18 mouse cellular contexts compared by ENCODE assay signal in the genomic region with DNA sequence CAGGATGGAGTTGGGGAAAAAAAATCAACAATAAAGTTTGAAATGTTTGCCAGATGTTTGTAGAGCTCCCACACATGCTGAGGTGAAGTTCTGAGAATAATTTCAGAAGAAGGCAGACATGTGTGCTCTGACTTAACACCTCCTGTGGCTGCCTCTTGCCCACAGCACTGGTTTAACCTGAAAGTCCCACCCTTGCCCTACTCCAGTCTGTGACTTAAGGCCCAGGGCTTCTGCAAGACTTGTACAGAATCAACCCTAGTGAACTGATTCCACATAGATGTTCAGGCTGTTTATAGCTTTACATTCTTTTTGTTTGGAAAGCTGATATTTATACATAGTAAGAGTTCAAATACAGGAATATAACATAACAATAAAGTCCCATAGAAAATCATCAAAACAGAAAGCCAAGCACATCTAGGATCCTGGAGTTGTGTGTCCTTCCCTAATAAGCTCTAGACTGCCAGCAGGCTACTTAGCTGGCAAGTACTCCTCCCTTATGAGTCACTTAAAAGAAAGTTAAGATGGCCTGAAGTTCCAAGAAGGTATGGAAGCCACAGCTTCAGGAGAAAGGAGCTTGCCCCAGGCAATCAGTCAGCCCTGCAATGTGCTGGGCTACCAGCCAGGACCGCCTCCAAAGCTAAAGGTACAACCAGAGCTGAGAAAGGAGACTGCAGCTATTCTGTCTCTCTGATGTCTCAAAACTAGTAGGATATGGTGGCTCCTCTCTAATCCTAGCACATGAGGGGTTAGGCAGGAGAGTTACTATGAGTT. TPM values are rescaled to one million over a fixed set of nuclear protein-coding genes. Genes with fewer than 3 reads are reported as not detected.
A peak's percentile ranks its signal among the peaks of the same experiment; 100 is the strongest.
DNase-seq lines count a peak whose midpoint lies in the region; ATAC-seq and TF ChIP-seq lines count a peak whose summit lies in the region.
"Had no signal": no experiment of that assay in that cellular context is flagged by ENCODE, and none has a peak within 500 bp of the region (broad histone marks: within the 10 kb centered on the region; RNA-seq: fewer than 3 reads in every experiment).

No protein-coding gene starts in this region.

- H3K36me3 ChIP-seq in kidney, adult 2 months (ENCODE audit: control insufficient read depth, insufficient read depth, low read length) = no peaks in the 10 kb centered on the region
- H3K36me3 ChIP-seq in kidney, embryonic 15.5 days = no peaks in the 10 kb centered on the region
- H3K36me3 ChIP-seq in midbrain, embryonic 14.5 days (ENCODE audit: control insufficient read depth, insufficient read depth, low read length) = no peaks in the 10 kb centered on the region
- H3K36me3 ChIP-seq: neural tube, embryonic 13.5 days had no signal

- no peak overlapping the region for H3K27ac ChIP-seq in kidney, adult 2 months (ENCODE audit: insufficient read depth, low read depth, low read length)
- H3K27ac ChIP-seq in kidney, embryonic 15.5 days = no peak overlapping the region
- H3K27ac ChIP-seq in midbrain, embryonic 14.5 days (replicated peaks; ENCODE audit: low read depth, low read length) = no peak overlapping the region
- H3K27ac ChIP-seq: macrophage; neural tube, embryonic 13.5 days had no signal

- no peak overlapping the region for H3K4me3 ChIP-seq in kidney, adult 2 months (ENCODE audit: insufficient read depth, low read depth, low read length)
- H3K4me3 ChIP-seq in kidney, embryonic 15.5 days (replicated peaks) = no peak overlapping the region
- H3K4me3 ChIP-seq in midbrain, embryonic 14.5 days (replicated peaks; ENCODE audit: low read depth, low read length) = no peak overlapping the region
- H3K4me3 ChIP-seq: neural tube, embryonic 13.5 days had no signal

- no peaks in the 10 kb centered on the region for H3K9me3 ChIP-seq in kidney, embryonic 15.5 days (replicated peaks)
- no peaks in the 10 kb centered on the region for H3K9me3 ChIP-seq in midbrain, embryonic 14.5 days (ENCODE audit: control insufficient read depth, low read length)
- H3K9me3 ChIP-seq: neural tube, embryonic 13.5 days had no signal

- H3K9ac ChIP-seq in kidney, embryonic 15.5 days = no peak overlapping the region
- H3K9ac ChIP-seq in midbrain, embryonic 14.5 days (replicated peaks; ENCODE audit: low read length) = no peak overlapping the region
- H3K9ac ChIP-seq: neural tube, embryonic 13.5 days had no signal

- WGBS in kidney, adult 2 months = 47% methylated on average over 1 of the region's 1 CpGs
- WGBS in kidney, embryonic 15.5 days = 74% methylated on average over 1 of the region's 1 CpGs
- 90% methylated on average over 1 of the region's 1 CpGs for WGBS in midbrain, embryonic 14.5 days

- ATAC-seq in kidney, embryonic 15.5 days (replicated peaks; ENCODE audit: low FRiP score) = no peak
- ATAC-seq in midbrain, embryonic 14.5 days (ENCODE audit: low FRiP score, low TSS enrichment) = no peak
- ATAC-seq: activated CD4-positive, CD25-positive, alpha-beta regulatory T cell, adult 4 months had no signal

- TF ChIP-seq CTCF in kidney, adult 2 months (conservative IDR thresholded peaks at IDR 0.05; ENCODE audit: insufficient read depth, insufficient read length, low read depth, low read length) = no peak

- H3K4me1 ChIP-seq in kidney, adult 2 months (ENCODE audit: control insufficient read depth, insufficient read depth, low read length) = peaks cover 15% of the 10 kb centered on the region
- no peaks in the 10 kb centered on the region for H3K4me1 ChIP-seq in kidney, embryonic 15.5 days
- H3K4me1 ChIP-seq in midbrain, embryonic 14.5 days (ENCODE audit: control insufficient read depth, insufficient read depth, low read length) = no peaks in the 10 kb centered on the region
- H3K4me1 ChIP-seq: neural tube, embryonic 13.5 days had no signal

- H3K27me3 ChIP-seq in kidney, adult 2 months (replicated peaks; ENCODE audit: control insufficient read depth, insufficient read depth, low read length) = no peaks in the 10 kb centered on the region
- no peaks in the 10 kb centered on the region for H3K27me3 ChIP-seq in kidney, embryonic 15.5 days
- no peaks in the 10 kb centered on the region for H3K27me3 ChIP-seq in midbrain, embryonic 14.5 days (ENCODE audit: control insufficient read depth, insufficient read depth, low read length)
- H3K27me3 ChIP-seq: neural tube, embryonic 13.5 days had no signal

- DNase-seq in adrenal gland, postnatal 14 days = peak; percentile 38
- no peak for DNase-seq in adrenal gland, adult 2 months
- peak; percentile 73 for DNase-seq in kidney, adult 2 months
- DNase-seq in NIH3T3 (ENCODE audit: low read depth) = peak; percentile 79
- DNase-seq in kidney, postnatal 10 days = peak; percentile 45
- DNase-seq in midbrain, embryonic 14.5 days = no peak
- DNase-seq in embryo, embryonic 9.5 days (ENCODE audit: extremely low spot score) = no peak
- DNase-seq: cerebellum, adult 8-10 months; layer of hippocampus, postnatal 36 days; liver; lung, adult 2 months; right cerebral cortex, postnatal 25 days; thymus, postnatal 4 days had no signal

- no peak for TF ChIP-seq POLR2A in kidney, adult 2 months (IDR thresholded peaks at IDR 0.05; ENCODE audit: low read depth, low read length)

- no peak overlapping the region for H3K4me2 ChIP-seq in kidney, embryonic 15.5 days
- no peak overlapping the region for H3K4me2 ChIP-seq in midbrain, embryonic 14.5 days (ENCODE audit: low read length)
- H3K4me2 ChIP-seq: midbrain, embryonic 11.5 days; neural tube, embryonic 13.5 days had no signal

RNA-seq across cellular contexts. Expression of a gene that starts 24.4 kb away (rescaled TPM):
- total RNA-seq in adrenal gland, postnatal 14 days (2021) = 19.4 and 20.2 TPM in 2 replicates
- 10 to 100 TPM; 16.3 to 17.7 TPM for total RNA-seq in adrenal gland, adult 2 months (2021)
- 10.9 and 12.5 TPM in 2 replicates for polyA plus RNA-seq in adrenal gland, adult 2 months (2012; rRNA removed)
- 18.4 and 19.8 TPM in 2 replicates for polyA plus RNA-seq in kidney, adult 2 months (2012; rRNA removed)
- polyA plus RNA-seq in kidney, embryonic 15.5 days (2015; fragmentation: Nextera tagmentation; extraction: Ambion mirVana) = 46.4 and 48.7 TPM in 2 replicates
- 105 and 107 TPM in 2 replicates for polyA plus RNA-seq in midbrain, embryonic 14.5 days (2014; fragmentation: Nextera tagmentation; extraction: Ambion mirVana)

RNA-seq across cellular contexts. Expression of a gene that starts 24.6 kb away (rescaled TPM):
- 2.7 and 4.4 TPM in 2 replicates for total RNA-seq in adrenal gland, postnatal 14 days (2021)
- 1 to 10 TPM; 3.0 to 3.1 TPM for total RNA-seq in adrenal gland, adult 2 months (2021)
- 5.7 and 10.2 TPM in 2 replicates for polyA plus RNA-seq in adrenal gland, adult 2 months (2012; rRNA removed)
- polyA plus RNA-seq in kidney, adult 2 months (2012; rRNA removed) = 1.5 and 2.2 TPM in 2 replicates
- 4.8 and 5.7 TPM in 2 replicates for polyA plus RNA-seq in kidney, embryonic 15.5 days (2015; fragmentation: Nextera tagmentation; extraction: Ambion mirVana)
- polyA plus RNA-seq in midbrain, embryonic 14.5 days (2014; fragmentation: Nextera tagmentation; extraction: Ambion mirVana) = 5.7 and 7.0 TPM in 2 replicates
- polyA plus RNA-seq: activated CD4-positive, CD25-positive, alpha-beta regulatory T cell, adult 4 months; macrophage had no signal

Comparison
In these comparisons a context has a peak if more than half of its experiments do, and no peak if none do; other contexts are left out.
1. DNase-seq: peak in adrenal gland, postnatal 14 days (single experiment), kidney, adult 2 months (single experiment), NIH3T3 (single experiment) and kidney, postnatal 10 days (single experiment); none in adrenal gland, adult 2 months (single experiment), midbrain, embryonic 14.5 days (single experiment) and embryo, embryonic 9.5 days (single experiment).